Mouse (Mus musculus) lung, embryonic 16.5 days (tissue): ENCODE measurements at regions not wholly inside any gene's neighbourhood (a gene's known extent, or its start where the extent isn't known, plus 50 kb on each side); places are given as distances from the start of the nearest gene placed in this dataset.

Experiments used
- ATAC-seq: fragments of 200-750 bp; cut with Nextera tagmentation; 2 replicates; pipeline ENCODE4 v1.8.0; 2017; ENCODE audit warnings: low read depth, mild to moderate bottlenecking, moderate library complexity
- H3K27ac ChIP-seq: fragments of 300-500 bp; sonication (generic); 2 replicates; pipeline ENCODE4 v1.5.1; 2014; ENCODE audit warnings: mild to moderate bottlenecking, control low read depth, low read length
- H3K27me3 ChIP-seq: fragments of 300-500 bp; sonication (generic); 2 replicates; pipeline ENCODE4 v1.6.1; 2014; ENCODE audit warnings: low read depth, low read length, mixed read lengths; ENCODE audit not compliant: control insufficient read depth, insufficient read depth
- H3K36me3 ChIP-seq: fragments of 300-500 bp; sonication (generic); 2 replicates; pipeline ENCODE4 v1.6.1; 2014; ENCODE audit warnings: low read length; ENCODE audit not compliant: control insufficient read depth, insufficient read depth
- H3K4me1 ChIP-seq: fragments of 300-500 bp; sonication (generic); replicated peaks from 2 replicates; pipeline ENCODE4 v1.6.1; 2014; ENCODE audit warnings: low read length, mixed read lengths; ENCODE audit not compliant: control insufficient read depth, insufficient read depth
- H3K4me2 ChIP-seq: fragments of 300-500 bp; sonication (generic); 2 replicates; pipeline ENCODE4 v1.6.1; 2014; ENCODE audit warnings: low read depth, low read length, control low read depth
- H3K4me3 ChIP-seq: fragments of 300-500 bp; sonication (generic); 2 replicates; pipeline ENCODE4 v1.5.1; 2014; ENCODE audit warnings: mild to moderate bottlenecking, low read length, control low read depth
- H3K9ac ChIP-seq: fragments of 300-500 bp; sonication (generic); 2 replicates; pipeline ENCODE4 v1.6.1; 2014; ENCODE audit warnings: low read length, control low read depth
- H3K9me3 ChIP-seq: fragments of 300-500 bp; sonication (generic); 2 replicates; pipeline ENCODE4 v1.6.1; 2016; ENCODE audit warnings: low read length; ENCODE audit not compliant: control insufficient read depth
- WGBS: fragments of 180-500 bp; shearing (Covaris S2); extraction: QIAGEN DNeasy Blood & Tissue Kit; methylation state at CpG from one replicate; pipeline ENCODE4 v1.1.7; 2014; 5-methylcytosine and 5-hydroxymethylcytosine counted together

DNA sequence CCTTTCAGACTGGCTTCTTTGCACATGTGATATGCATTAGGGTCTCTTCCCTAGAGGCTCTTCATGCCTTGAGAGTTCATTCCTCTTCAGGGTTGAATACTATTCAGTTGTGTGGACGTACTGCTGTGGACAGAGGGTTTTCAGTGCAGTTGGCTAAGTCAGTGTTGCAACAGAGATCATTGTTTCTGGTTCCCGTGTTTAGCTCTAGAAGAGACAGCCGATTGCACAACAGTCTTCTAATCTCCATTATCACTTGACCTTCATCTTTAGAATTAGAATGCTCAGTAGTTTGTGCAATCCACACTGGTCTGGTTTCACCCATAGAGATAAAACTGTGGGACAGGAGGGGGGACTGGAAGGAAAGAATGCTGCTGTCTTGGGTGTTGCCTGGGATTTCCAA, 381.7 kb upstream of the Runx1 start:
- no peak for ATAC-seq
- H3K4me2 ChIP-seq: no peak overlapping the region

GRCm38 (mm10) chr16:93207217-93207616, 381.3 kb upstream of the Runx1 start:
- no peaks in the 10 kb centered on the region for H3K27me3 ChIP-seq
- no peaks in the 10 kb centered on the region for H3K9me3 ChIP-seq
- no peak for ATAC-seq
- H3K4me3 ChIP-seq: no peak overlapping the region
- no peak overlapping the region for H3K9ac ChIP-seq
- H3K36me3 ChIP-seq: no peaks in the 10 kb centered on the region
- no peak overlapping the region for H3K4me2 ChIP-seq
- 86% methylated on average over 5 of the region's 5 CpGs for WGBS
- no peak overlapping the region for H3K27ac ChIP-seq
- no peaks in the 10 kb centered on the region for H3K4me1 ChIP-seq

More for the DNA sequence above, 381.7 kb upstream of the Runx1 start:
- H3K4me1 ChIP-seq: no peaks in the 10 kb centered on the region
- H3K36me3 ChIP-seq: no peaks in the 10 kb centered on the region
- no peaks in the 10 kb centered on the region for H3K27me3 ChIP-seq
- H3K27ac ChIP-seq: no peak overlapping the region
- no peaks in the 10 kb centered on the region for H3K9me3 ChIP-seq
- H3K4me3 ChIP-seq: no peak overlapping the region
- 74% methylated on average over 3 of the region's 3 CpGs for WGBS
- no peak overlapping the region for H3K9ac ChIP-seq

- no peak overlapping the region for H3K27ac ChIP-seq
- no peaks in the 10 kb centered on the region for H3K36me3 ChIP-seq
- no peaks in the 10 kb centered on the region for H3K9me3 ChIP-seq
- no peak overlapping the region for H3K4me3 ChIP-seq
- ATAC-seq: no peak
- no peak overlapping the region for H3K4me2 ChIP-seq
- H3K27me3 ChIP-seq: no peaks in the 10 kb centered on the region
- no peaks in the 10 kb centered on the region for H3K4me1 ChIP-seq
- no peak overlapping the region for H3K9ac ChIP-seq
- 72% methylated on average over 4 of the region's 4 CpGs for WGBS
Observed at GRCm38 (mm10) chr16:93206325-93206724, 380.4 kb upstream of the Runx1 start.

- 64% methylated on average over 4 of the region's 4 CpGs for WGBS
- no peak overlapping the region for H3K9ac ChIP-seq
Observed at GRCm38 (mm10) chr16:93204601-93205000, 378.7 kb upstream of the Runx1 start.

DNA sequence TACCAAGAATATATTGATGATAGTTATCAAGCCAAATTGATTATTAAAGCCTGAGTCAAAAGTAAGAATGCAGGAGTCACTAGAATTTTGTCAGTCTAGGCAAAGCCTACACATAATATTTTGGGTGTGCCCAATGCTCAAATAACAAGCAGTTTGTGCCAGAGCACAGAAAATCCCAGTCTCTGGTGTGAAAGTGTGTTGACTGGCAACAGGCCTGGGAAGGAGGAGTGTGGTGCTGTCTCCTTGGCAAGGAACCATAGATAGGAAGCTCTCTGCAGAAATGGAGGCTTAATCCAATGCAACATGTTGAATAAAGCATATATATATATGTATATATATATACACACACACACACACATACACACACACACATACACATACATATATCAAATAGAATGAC, 376.6 kb upstream of the Runx1 start:
- Histone ChIP-seq H3K4me2 (no peak overlapping the region), H3K9me3 (no peaks in the 10 kb centered on the region), H3K27me3 (no peaks in the 10 kb centered on the region), H3K9ac (no peak overlapping the region), H3K36me3 (no peaks in the 10 kb centered on the region), H3K4me1 (no peaks in the 10 kb centered on the region), H3K27ac (no peak overlapping the region), H3K4me3 (no peak overlapping the region)
- ATAC-seq: no peak

More at GRCm38 (mm10) chr16:93204601-93205000, 378.7 kb upstream of the Runx1 start:
- H3K36me3 ChIP-seq: no peaks in the 10 kb centered on the region
- H3K4me3 ChIP-seq: no peak overlapping the region
- H3K4me1 ChIP-seq: no peaks in the 10 kb centered on the region
- no peaks in the 10 kb centered on the region for H3K27me3 ChIP-seq
- no peak overlapping the region for H3K4me2 ChIP-seq
- H3K9me3 ChIP-seq: no peaks in the 10 kb centered on the region
- ATAC-seq: no peak
- no peak overlapping the region for H3K27ac ChIP-seq

DNA sequence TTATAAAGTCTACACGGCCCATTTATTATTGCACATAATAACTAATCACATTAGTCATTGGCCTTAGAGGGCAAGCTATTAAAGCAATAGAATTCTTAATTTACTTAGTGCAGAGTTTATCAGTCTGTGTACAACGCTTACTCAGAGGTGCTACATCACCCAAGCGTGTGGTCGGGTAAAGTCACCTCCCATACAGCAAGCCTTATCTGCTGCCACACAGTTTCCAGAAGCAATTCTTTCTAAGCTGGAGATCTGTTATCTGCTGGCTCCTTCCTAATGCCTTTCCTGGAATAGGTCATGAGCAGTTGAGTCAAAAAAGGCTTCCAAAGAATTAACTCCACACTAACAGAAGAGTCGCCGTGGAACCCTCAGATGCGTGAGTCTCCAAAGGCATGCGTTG, 371.4 kb upstream of the Runx1 start:
- no peak overlapping the region for H3K27ac ChIP-seq
- H3K9ac ChIP-seq: no peak overlapping the region
- H3K4me2 ChIP-seq: no peak overlapping the region
- H3K36me3 ChIP-seq: no peaks in the 10 kb centered on the region
- H3K4me1 ChIP-seq: no peaks in the 10 kb centered on the region
- no peaks in the 10 kb centered on the region for H3K9me3 ChIP-seq
- whole genome bisulfite sequencing: 75% methylated on average over 8 of the region's 8 CpGs
- no peaks in the 10 kb centered on the region for H3K27me3 ChIP-seq
- no peak for ATAC-seq
- no peak overlapping the region for H3K4me3 ChIP-seq

DNA sequence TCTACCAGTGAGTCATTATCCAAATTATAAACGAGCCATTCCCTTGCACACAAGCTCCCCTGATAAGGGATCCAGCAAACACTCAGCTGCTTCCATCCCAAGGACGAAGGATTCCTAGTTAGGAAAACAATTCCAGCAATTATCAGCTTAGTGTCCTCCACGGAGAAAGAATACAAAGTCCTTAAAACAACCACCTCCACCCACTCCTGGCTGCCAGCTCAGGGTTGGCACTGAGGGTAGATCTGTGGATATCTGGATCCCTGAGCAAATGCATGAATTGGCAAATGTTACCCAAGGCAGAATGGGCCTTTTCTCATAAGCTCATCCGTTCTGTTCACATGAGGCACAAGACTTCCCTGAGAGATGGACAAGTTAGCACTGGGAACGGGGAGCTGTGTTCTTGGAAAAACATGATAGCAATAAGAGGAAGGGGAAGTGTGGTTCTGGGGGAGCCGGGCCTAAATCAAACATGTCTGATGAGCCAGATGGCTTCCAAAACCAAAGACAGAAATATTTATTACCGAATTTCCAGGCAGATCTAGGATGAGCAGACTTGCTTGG, 368.1 kb upstream of the Runx1 start:
- no peak for ATAC-seq
- H3K27ac ChIP-seq: no peak overlapping the region

GRCm38 (mm10) chr16:93193263-93193662, 367.3 kb upstream of the Runx1 start:
- Histone ChIP-seq H3K9ac (no peak overlapping the region), H3K27ac (no peak overlapping the region), H3K9me3 (no peaks in the 10 kb centered on the region), H3K4me1 (no peaks in the 10 kb centered on the region), H3K4me3 (no peak overlapping the region), H3K36me3 (no peaks in the 10 kb centered on the region), H3K27me3 (no peaks in the 10 kb centered on the region), H3K4me2 (no peak overlapping the region)
- no peak for ATAC-seq
- 65% methylated on average over 6 of the region's 6 CpGs for WGBS

More for the DNA sequence above, 368.1 kb upstream of the Runx1 start:
- 52% methylated on average over 7 of the region's 7 CpGs for WGBS
- H3K9me3 ChIP-seq: no peaks in the 10 kb centered on the region
- H3K27me3 ChIP-seq: no peaks in the 10 kb centered on the region
- no peaks in the 10 kb centered on the region for H3K36me3 ChIP-seq
- H3K4me2 ChIP-seq: no peak overlapping the region
- H3K4me1 ChIP-seq: no peaks in the 10 kb centered on the region
- no peak overlapping the region for H3K9ac ChIP-seq
- no peak overlapping the region for H3K4me3 ChIP-seq

DNA sequence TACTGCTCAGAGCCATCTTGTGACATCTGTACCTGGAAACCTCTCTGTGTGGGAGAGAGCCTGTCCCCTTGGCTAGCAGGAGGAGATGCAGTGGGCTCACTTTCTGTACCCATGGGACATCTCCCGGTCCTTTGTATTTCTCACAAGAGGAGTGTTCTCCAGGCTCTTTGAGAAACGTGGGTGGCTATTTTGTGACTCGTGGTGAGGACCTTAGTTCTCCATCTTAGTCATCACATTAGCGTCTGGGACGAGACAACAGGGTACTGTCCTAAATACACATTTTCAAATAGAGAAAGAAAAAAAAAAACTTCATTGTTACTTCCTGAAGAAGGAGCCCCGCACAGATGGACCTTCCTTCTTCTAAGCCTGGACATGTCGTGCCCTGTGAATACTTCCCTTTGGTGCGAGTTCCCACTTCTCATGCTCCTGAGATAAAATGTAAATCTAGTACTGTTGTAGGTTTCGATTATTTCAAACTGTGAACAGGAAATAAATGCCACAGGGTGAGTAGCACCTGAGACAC, 366.8 kb upstream of the Runx1 start:
- H3K9ac ChIP-seq: no peak overlapping the region
- no peak for ATAC-seq
- WGBS: 75% methylated on average over 9 of the region's 9 CpGs

GRCm38 (mm10) chr16:93191174-93191573, 365.2 kb upstream of the Runx1 start:
- Histone ChIP-seq H3K27ac (no peak overlapping the region), H3K9me3 (no peaks in the 10 kb centered on the region), H3K9ac (no peak overlapping the region), H3K4me2 (no peak overlapping the region), H3K27me3 (no peaks in the 10 kb centered on the region), H3K36me3 (no peaks in the 10 kb centered on the region), H3K4me3 (no peak overlapping the region), H3K4me1 (no peaks in the 10 kb centered on the region)
- 78% methylated on average over 5 of the region's 5 CpGs for WGBS
- ATAC-seq: no peak

More for the DNA sequence above, 366.8 kb upstream of the Runx1 start:
- no peaks in the 10 kb centered on the region for H3K4me1 ChIP-seq
- no peaks in the 10 kb centered on the region for H3K27me3 ChIP-seq
- H3K9me3 ChIP-seq: no peaks in the 10 kb centered on the region
- no peak overlapping the region for H3K4me3 ChIP-seq
- H3K36me3 ChIP-seq: no peaks in the 10 kb centered on the region
- no peak overlapping the region for H3K27ac ChIP-seq
- H3K4me2 ChIP-seq: no peak overlapping the region
